Mouse (Mus musculus) gastrocnemius, postnatal 36 days (tissue): ENCODE measurements around the gene Gata5. TPM values are rescaled to one million over a fixed set of nuclear protein-coding genes. Genes with fewer than 3 reads are reported as not detected.

ENCODE experiments used
- DNase-seq, 2 experiments: peaks; one replicate each; pipeline ENCODE4 v3.0.0; 2022
- intact Hi-C: fragments of 180-260 bp; cut with DNase I; formaldehyde crosslinking; loops from one replicate; pipeline ENCODE4 v1.15.1; 2025
- long read RNA-seq, 2 experiments: library from polyadenylated mRNA; stranded (forward); transcript quantifications; one replicate each; pipeline ENCODE4 v2.0.0; 2021
- total RNA-seq, 2 experiments: library from RNA; stranded (reverse); gene quantifications; 2 replicates each; pipeline ENCODE4 v1.2.3; 2021

Gata5 gene
- total RNA-seq: not detected
- long read RNA-seq, experiment 1: 0 reads
- long read RNA-seq, experiment 2: 0 reads

GRCm38 (mm10) chr2:180334551-180334986 lies at the start of gene Gata5:
Gene Gata5, minus strand, starts transcription at chr2:180334699.
- intact Hi-C loops: loop anchor here (2.0 kb wide), 1 partner anchor 40 kb away; no protein-coding TSS in a partner anchor
- no peak for DNase-seq

GRCm38 (mm10) chr2:180376730-180377129 lies 42.2 kb upstream of the Gata5 start:
- DNase-seq: peak in 1 of 2 experiments; percentile 56
- intact Hi-C loops: no loop called here

- intact Hi-C loops: no loop called here
- no peak for DNase-seq
These were observed 38.8 kb upstream of the Gata5 start for GRCm38 (mm10) chr2:180373256-180373655.

GRCm38 (mm10) chr2:180368359-180368758 lies 33.9 kb upstream of the Gata5 start:
- intact Hi-C loops: no loop called here
- DNase-seq: peak in 1 of 2 experiments; percentile 42

- intact Hi-C loops: no loop called here
These were observed 32.9 kb upstream of the Gata5 start for GRCm38 (mm10) chr2:180367350-180367749.

GRCm38 (mm10) chr2:180363434-180363720 lies 28.9 kb upstream of the Gata5 start:
- intact Hi-C loops: no loop called here
- no peak for DNase-seq

More at GRCm38 (mm10) chr2:180367350-180367749, 32.9 kb upstream of the Gata5 start:
- no peak for DNase-seq

- intact Hi-C loops: no loop called here
- peak in 1 of 2 experiments; percentile 37 for DNase-seq
These were observed 28.3 kb upstream of the Gata5 start for GRCm38 (mm10) chr2:180362585-180363433.

- DNase-seq: peak; percentile 25 to 36
- intact Hi-C loops: no loop called here
These were observed 24.6 kb upstream of the Gata5 start for GRCm38 (mm10) chr2:180359062-180359461.

GRCm38 (mm10) chr2:180353338-180353737 lies 18.8 kb upstream of the Gata5 start:
- no peak for DNase-seq
- intact Hi-C loops: loop anchor here (5.0 kb wide), 2 partner anchors 49 to 224 kb away; no protein-coding TSS in a partner anchor

- intact Hi-C loops: loop anchor here (2.0 to 5.0 kb wide), 3 partner anchors 52 to 227 kb away; no protein-coding TSS in a partner anchor
These were observed 16.2 kb upstream of the Gata5 start for GRCm38 (mm10) chr2:180350700-180351099.

GRCm38 (mm10) chr2:180346820-180347497 lies 12.5 kb upstream of the Gata5 start:
- intact Hi-C loops: loop anchor here (1.0 to 10.0 kb wide), 2 partner anchors 72 to 162 kb away; no protein-coding TSS in a partner anchor
- DNase-seq: peak; percentile 67 to 78

More at GRCm38 (mm10) chr2:180350700-180351099, 16.2 kb upstream of the Gata5 start:
- no peak for DNase-seq

GRCm38 (mm10) chr2:180343092-180343491 lies 8.6 kb upstream of the Gata5 start:
- intact Hi-C loops: loop anchor here (10.0 kb wide), 1 partner anchor 158 kb away; no protein-coding TSS in a partner anchor
- no peak for DNase-seq

GRCm38 (mm10) chr2:180342189-180342588 lies 7.7 kb upstream of the Gata5 start:
- intact Hi-C loops: loop anchor here (10.0 kb wide), 1 partner anchor 157 kb away; no protein-coding TSS in a partner anchor
- DNase-seq: no peak

GRCm38 (mm10) chr2:180341229-180341628 lies 6.7 kb upstream of the Gata5 start:
- DNase-seq: no peak
- intact Hi-C loops: loop anchor here (10.0 kb wide), 1 partner anchor 156 kb away; no protein-coding TSS in a partner anchor

- intact Hi-C loops: loop anchor here (2.0 to 10.0 kb wide), 2 partner anchors 59 to 155 kb away; no protein-coding TSS in a partner anchor
- DNase-seq: no peak
These were observed 5.4 kb upstream of the Gata5 start for GRCm38 (mm10) chr2:180339886-180340285.

GRCm38 (mm10) chr2:180333778-180334550 lies 535 bp downstream of the Gata5 start:
- no peak for DNase-seq
- intact Hi-C loops: loop anchor here (2.0 kb wide), 1 partner anchor 39 kb away; no protein-coding TSS in a partner anchor

GRCm38 (mm10) chr2:180329466-180329865 lies 5.0 kb downstream of the Gata5 start:
- DNase-seq: no peak
- intact Hi-C loops: no loop called here

GRCm38 (mm10) chr2:180322674-180323355 lies 11.7 kb downstream of the Gata5 start:
- intact Hi-C loops: no loop called here
- DNase-seq: no peak

- intact Hi-C loops: no loop called here
- no peak for DNase-seq
These were observed 14.3 kb downstream of the Gata5 start for GRCm38 (mm10) chr2:180320216-180320615.
